Mouse (Mus musculus) lung, postnatal 14 days (tissue): Measurements from ENCODE around the gene Ncl.

Experiments used
- DNase-seq: peaks from one replicate; pipeline ENCODE4 v3.0.0; 2021

Ncl gene

DNA sequence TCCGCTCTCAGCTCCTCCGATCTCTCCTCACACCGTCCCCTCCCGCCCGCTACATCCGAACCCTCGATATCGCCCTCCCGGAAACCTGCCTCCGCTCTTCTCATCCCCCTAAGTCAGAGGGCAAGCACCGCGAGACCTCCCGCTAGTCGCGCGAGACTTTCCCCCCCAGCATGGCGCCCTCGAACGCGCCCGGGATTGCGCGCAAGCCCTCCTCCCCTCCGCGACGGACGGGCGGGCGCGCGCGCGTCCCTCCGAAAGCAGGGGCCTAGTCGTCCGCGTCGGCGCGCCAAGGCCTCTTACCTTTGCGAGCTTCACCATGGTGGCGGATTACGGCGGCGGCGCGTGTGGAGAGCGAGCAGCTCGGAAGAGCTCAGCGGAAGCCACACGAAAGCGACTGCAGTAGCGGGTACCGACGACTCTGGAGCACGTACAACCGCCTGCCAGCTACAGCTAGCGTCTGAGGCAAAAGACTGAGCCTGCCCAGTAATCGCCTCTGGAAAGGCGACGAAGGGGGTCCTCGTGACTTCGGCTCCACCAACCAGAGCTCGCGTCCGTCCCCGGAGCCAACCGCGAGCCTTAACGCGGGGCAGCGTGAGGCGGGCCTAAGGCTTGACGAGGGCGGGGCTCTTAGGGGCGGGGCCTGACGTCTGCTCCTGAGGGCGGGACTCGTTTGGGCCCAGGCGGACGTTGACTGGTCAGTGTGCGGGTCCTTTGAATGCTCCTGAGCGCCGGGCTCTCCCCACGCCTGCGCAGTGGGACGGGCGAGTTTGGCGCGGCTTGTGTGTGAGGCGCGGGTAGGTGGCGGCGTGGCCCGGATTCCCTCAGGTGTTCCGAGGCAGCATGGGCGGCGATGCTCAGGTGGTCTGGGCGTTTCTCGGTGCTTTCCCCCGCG is at the start of gene Ncl:
TSS of gene Ncl (minus strand) at position 495 of the 892 bp plus-strand sequence.
- peak; percentile 98 for DNase-seq

DNA sequence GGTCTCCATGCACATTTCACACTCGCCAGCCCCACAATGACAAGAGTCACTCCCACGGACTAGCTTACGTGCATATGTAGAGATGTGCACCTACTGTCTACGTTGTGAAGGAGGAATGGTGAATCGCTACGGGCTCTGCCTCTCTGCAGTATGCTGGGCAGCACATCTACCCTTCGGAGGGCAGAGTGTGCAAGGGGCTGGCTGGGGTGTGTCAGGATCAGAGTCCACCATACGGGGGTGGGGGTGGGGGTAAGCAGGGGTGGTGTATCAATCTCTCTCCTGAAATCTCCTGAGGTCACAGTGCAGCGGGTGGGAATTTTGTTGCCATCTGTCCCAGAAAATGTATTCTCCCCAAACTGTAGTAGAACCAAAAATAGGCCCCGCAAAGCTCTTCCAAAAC is 49.3 kb upstream of the Ncl start:
- DNase-seq, result no peak

DNA sequence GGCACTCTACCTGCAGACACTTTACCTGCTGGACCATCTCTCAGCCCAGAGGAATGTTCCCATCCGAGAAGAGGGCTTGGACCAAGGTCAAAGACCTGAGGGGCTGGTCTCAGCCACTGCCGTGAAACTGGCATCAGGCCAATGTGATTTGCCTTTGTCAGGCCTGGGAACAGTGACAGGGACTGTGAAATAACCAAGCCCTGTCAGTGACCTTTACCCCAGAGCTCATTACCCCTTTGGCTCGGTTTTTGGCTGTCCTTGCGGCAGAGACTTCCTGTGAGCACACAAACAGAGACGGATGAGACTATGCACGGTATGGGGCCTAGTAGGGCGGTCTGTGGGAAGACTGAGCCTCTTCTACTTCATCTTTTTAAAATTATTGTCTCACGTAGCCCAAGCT is 47.7 kb upstream of the Ncl start:
- DNase-seq, result peak; percentile 42

- DNase-seq, result no peak
These were observed 47.1 kb upstream of the Ncl start for GRCm38 (mm10) chr1:86406313-86406712.

DNA sequence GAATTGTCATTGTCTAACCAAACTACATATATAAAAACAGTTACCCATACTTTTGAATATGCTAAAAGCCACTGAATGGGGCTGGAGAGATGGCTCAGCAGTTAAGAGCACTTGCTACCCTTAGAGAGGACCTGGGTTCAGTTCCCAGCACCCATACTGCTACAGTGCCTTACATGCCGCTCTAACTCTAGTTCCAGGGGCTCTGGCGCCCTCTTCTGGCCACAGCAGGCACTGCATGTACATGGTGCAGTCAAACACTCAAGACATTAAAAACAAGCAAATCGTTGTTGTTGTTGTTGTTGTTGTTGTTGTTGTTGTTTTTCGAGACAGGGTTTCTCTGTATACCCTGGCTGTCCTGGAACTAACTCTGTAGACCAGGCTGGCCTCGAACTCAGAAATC is 45.6 kb upstream of the Ncl start:
- peak; percentile 44 for DNase-seq

DNA sequence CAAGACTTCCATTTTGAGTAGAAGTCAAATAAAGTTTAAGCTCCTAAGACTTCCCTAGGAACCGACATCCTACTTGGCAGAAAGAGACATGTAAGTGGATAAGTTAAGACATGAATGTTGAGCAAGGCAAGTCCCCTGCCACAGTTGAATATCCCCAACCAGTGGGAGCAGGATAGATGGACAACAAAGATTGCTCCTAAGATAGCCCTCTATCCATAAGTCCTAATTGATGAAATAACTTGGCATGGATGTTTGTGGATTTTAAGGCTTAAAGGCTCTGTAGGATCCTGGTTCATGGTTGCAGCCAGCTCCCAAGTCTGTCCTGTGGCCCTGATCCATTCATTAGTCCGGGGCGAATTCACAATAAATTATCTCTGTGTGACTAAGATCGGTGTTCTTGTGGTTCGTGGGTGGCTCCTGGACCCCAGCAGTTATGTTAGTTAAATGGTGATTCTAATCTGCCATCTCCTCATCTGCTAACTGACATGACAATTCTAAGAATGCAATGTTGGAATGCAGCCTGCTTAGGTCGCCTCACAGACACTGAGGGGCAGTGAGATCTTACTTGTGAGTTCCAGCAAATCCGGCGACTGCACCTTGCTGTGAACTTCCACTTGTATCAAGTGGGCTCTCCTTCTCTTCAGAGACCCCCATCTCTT is 41.0 kb upstream of the Ncl start:
- no peak for DNase-seq

DNA sequence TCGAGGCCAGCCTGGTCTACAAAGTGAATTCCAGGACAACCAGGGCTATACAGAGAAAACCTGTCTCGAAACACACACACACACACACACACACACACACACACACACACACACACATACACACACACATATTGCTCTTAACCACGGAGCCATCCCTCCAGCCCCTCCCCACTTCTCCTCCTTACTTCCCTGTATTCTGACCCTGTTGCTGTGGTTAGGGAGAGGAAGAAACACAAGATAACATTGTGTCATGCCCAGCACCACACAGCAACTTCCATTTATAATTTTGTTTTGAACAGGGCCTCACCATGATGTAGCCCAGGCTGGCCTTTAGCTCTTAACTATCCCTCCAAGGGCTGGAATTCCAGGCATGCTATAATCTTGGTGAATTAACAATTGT is 40.1 kb upstream of the Ncl start:
- no peak for DNase-seq

DNA sequence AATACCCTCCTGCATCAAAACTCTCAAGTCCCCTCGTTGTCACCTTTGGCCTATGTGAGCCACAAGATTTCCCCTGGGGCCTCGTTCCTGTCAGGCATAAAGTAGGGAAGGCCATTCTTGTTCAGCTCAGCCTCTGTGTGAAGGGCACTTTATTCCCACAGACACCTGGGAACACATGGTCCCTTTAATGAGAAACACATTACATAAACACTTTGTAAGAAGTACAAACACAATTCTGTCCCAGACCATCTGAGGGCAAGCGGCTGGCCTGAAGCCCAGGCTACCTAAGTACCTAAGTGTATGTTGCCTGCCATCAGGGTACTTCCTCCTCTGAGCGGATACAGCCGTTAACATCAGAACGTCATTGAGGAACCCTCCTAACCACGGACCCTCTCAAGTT is 39.0 kb upstream of the Ncl start:
- peak; percentile 51 for DNase-seq

- peak; percentile 36 for DNase-seq
These were observed 38.4 kb upstream of the Ncl start for GRCm38 (mm10) chr1:86397621-86398020.

DNA sequence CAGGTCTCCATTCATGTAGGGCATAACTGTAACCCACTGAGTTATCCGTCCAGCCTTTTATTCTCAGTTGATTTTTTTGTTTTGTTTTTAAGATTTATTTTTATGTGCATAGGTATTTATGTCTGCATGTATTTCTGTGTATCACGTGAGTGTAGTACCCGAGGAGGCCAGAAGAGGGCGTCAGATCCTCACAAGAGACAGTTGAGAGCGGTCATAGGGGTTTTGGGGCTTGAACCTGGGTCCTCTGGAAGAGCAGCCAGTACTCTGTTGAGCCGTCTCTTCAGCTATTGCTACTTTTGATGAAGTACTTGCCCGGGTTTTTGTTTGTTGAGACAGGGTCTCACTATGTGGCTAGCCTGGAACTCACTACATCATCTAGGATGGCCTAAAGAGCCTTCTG is 36.7 kb upstream of the Ncl start:
- DNase-seq, result no peak

GRCm38 (mm10) chr1:86394246-86394645 is 35.0 kb upstream of the Ncl start:
- no peak for DNase-seq

DNA sequence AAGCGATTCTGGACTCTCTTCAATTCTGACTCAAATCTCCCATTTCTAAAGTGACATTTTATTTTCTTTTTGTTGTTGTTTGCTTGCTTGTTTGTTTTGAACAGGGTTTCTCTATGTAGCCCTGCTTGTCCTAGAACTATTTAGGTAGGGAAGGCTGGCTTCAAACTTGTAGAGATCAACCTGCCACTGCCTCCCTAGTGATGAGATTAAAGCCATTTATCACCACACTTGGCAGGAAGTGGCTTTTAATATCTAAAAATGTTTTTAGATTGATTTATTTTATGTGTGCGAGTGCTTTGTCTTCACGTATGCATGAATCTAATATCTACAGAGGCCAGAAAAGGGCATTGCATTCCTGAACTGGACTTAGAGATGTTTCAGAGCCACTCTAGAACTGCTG is 34.0 kb upstream of the Ncl start:
- no peak for DNase-seq

DNA sequence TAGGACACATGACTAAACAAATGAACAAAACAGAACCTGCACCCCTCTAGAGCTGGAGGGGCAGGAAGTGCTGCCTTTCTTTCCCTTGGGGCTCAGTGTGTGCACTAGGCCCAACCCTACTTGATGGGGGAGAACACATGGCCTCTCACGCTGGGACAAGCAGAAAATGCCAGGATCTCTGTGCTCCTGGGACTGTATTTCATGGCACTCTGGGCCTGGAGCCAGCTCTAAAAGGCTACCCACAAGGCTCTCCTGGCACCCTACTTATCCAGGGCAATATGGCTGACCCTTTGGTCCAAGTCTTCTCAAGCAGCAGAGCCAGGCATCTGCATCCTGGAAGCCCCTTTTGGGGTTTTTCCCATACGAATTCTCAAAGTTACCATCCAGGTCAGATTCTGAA is 32.2 kb upstream of the Ncl start:
- no peak for DNase-seq

GRCm38 (mm10) chr1:86389230-86389629 is 30.0 kb upstream of the Ncl start:
- DNase-seq, result peak; percentile 85

DNA sequence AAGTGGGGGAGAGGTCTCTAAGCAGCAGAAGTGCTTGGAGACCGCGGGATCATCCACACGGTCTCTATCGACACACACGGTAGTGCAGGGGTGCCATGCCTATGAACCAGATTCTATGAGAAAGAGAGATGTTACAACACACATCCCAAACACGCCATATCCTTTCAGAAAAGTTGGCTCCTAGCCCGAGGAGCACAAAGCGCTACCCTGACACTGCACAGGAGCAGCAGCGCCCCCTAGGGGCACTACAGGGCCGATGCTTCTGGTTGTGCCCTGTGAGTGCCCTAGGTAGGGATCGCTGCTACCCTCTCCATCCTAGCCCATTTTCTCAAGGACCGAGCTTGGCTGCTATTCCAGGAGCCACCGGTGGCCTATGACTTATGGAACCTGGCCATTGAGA is 21.8 kb upstream of the Ncl start:
- peak; percentile 62 for DNase-seq

DNA sequence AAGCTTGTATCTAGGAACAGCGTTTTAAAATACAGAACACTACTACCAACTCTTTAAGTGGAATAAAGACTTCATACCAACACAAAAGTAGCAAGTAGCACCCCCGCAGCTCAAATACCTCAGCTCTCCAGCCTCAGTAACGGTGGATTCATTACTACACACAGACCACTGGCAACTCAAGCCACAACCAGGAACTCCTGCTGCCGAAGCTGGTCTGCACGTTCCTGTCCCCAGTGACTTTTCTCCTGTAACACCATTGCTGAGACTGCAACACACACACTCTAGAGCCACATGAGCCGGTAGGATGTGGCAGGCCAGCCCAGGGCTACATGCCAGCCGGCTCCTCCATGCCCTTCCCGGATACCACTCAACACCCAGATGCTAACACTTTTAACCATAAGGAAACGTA is 20.0 kb upstream of the Ncl start:
- no peak for DNase-seq

- DNase-seq, result no peak
These were observed 19.5 kb upstream of the Ncl start for GRCm38 (mm10) chr1:86378662-86379061.

- DNase-seq, result no peak
These were observed 17.2 kb upstream of the Ncl start for GRCm38 (mm10) chr1:86376354-86376753.

DNA sequence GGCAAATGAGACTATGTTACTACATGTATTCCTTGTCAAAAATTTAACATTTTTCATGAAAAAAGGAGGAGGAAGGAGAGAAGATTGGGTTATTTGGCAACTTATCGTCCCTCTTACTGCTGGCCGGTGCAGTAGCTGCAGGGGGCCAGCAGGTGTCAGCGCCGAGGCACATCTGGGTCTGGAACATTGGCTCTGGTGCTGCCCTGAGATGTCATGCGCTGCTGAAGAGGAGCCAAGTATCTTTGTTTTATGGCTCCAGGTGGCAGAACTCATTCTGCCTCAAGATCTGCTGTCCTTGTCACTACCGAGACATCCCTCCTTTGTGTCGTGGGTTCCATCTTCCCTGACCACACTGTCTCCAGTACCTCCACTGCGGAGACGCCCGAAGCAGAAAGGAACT is 12.8 kb upstream of the Ncl start:
- peak; percentile 70 for DNase-seq

DNA sequence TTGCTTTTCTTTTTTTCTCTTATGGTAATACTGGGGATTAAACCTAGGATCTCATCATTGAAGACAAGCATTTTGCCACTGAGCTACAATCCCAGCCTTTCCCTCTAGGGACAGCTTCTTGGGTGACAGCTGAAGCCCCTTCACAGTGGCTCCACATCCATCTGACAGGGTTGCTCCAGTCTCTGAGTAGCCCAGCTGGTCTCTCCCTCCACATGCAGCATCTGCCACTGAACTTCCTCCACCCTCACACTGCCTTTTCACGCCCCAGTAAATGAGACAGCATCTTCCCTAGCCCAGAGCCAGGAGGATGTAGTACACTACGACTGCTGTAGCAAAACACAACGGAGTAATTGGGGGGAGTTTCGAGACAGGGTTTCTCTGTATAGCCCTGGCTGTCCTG is 8.9 kb upstream of the Ncl start:
- DNase-seq, result no peak

GRCm38 (mm10) chr1:86363671-86364070 is 4.5 kb upstream of the Ncl start:
- no peak for DNase-seq

DNA sequence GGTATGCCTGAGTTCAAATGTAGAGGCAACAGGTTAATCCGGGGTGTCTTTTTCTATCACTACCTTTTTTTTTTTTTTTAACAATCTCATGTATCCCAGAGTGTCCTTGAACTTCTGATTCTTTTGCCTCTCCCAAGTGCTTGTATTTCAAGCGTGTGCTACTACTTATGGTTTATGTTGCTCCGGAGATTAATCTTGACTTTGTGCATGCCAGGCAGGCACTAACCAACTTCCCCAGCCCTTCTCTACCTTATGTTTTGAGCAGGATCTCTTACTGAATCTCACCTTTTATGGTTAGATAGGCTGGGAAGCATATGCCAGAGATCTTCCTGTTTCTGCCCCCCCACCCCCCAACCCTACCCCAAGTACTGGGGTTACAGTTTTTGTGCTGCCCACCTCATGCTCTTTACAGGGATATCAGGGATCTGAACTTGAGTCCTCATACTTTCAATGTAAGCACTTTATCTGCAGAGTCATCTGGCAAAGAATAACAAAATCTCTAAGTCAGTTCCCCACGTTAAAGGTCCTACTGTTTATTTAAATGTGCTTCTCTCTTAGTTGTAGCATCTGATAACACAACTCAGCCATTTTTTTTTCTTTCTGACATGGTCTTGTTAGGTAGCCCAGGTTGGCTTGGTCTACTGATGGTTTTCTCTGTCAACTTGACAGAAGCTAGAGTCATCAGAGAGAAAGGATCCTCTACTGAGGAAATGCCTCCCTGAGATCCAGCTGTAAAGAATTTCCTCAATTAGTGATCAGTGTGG is 2.8 kb upstream of the Ncl start:
- DNase-seq, result no peak

DNA sequence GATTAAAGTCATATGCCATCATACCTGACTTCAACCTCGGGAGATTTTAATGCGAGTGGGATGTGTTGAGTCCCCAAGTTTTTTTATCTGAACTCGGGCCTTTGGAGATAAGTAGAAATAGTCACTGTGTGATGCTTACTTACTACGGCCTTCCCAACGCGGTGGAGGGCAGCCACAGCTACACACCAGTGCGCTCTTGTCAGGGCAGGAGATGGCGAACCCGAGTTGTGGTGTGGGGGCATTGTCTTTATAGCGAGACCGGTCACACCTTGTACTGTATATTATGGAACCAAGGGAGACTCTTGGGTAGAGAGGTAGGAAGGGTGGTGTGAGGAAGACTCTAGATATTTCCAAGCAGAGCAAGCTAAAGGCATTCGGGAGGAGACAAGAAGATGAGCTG is 1.2 kb upstream of the Ncl start:
- no peak for DNase-seq

GRCm38 (mm10) chr1:86359798-86360179 is 589 bp upstream of the Ncl start:
- no peak for DNase-seq
